Mouse (Mus musculus): ENCODE data around the gene Ctdspl.

- TF ChIP-seq CTCF (IDR thresholded peaks at IDR 0.05; ENCODE audit: low read depth) (no peak), EP300 (IDR thresholded peaks at IDR 0.05; ENCODE audit: low read depth) (no peak)
These were observed 14.4 kb downstream of the Ctdspl start for GRCm38 (mm10) chr9:118940591-118941207.
